Mouse (Mus musculus) gastrocnemius, adult 2 months (tissue): ENCODE data around the gene Osr1. TPM values are rescaled to one million over a fixed set of nuclear protein-coding genes. Genes with fewer than 3 reads are reported as not detected.
A peak's percentile ranks its signal among the peaks of the same experiment; 100 is the strongest.

Experiments used
- DNase-seq: peaks from one replicate; pipeline ENCODE4 v3.0.0; 2022
- H3K27ac ChIP-seq: fragments of 200-600 bp; 2 replicates; pipeline ENCODE4 v1.8.1; 2022; ENCODE audit warnings: mild to moderate bottlenecking
- H3K4me3 ChIP-seq: fragments of 200-600 bp; 2 replicates; pipeline ENCODE4 v1.8.1; 2022; ENCODE audit warnings: mild to moderate bottlenecking, moderate library complexity
- CTCF ChIP-seq: fragments of 200-600 bp; IDR thresholded peaks from 2 replicates; pipeline ENCODE4 v1.8.1; 2022; ENCODE audit warnings: antibody characterized with exemption, mild to moderate bottlenecking, moderate library complexity
- intact Hi-C: fragments of 180-260 bp; cut with DNase I; formaldehyde crosslinking; loops from one replicate; pipeline ENCODE4 v1.15.1; 2025
- total RNA-seq, 2 experiments: library from RNA; stranded (reverse); gene quantifications; 2 replicates each; pipeline ENCODE4 v1.2.3; 2021

Gene Osr1
- total RNA-seq, 2 experiments from 2014 or later: 2.7 to 4.2 TPM

DNA sequence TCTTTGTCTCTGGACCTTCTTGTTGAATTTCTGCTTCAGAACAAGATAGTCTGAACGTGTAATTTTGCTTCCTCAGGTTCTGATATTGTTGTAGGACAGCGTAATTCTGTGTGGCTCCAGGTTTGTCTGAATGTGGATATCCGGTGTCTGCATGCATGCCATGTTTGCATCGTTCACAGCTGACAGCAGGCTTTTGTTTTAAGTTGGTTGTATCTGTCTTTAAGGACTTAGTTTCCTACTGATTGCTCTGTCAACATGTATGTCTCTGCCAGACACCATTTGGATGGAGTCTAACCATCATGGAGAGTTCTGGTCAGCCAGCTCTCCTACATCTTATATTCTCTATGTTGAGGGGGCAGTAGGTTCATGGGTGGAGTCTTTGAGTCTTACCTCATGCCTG lies 8.7 kb downstream of the Osr1 start:
- intact Hi-C loops: no loop called here
- no peak for DNase-seq
- Histone ChIP-seq H3K4me3 (peak overlapping the region; percentile 15; the same call in 1 of the 2 replicates), H3K27ac (no peak overlapping the region)
- TF ChIP-seq CTCF: no peak

DNA sequence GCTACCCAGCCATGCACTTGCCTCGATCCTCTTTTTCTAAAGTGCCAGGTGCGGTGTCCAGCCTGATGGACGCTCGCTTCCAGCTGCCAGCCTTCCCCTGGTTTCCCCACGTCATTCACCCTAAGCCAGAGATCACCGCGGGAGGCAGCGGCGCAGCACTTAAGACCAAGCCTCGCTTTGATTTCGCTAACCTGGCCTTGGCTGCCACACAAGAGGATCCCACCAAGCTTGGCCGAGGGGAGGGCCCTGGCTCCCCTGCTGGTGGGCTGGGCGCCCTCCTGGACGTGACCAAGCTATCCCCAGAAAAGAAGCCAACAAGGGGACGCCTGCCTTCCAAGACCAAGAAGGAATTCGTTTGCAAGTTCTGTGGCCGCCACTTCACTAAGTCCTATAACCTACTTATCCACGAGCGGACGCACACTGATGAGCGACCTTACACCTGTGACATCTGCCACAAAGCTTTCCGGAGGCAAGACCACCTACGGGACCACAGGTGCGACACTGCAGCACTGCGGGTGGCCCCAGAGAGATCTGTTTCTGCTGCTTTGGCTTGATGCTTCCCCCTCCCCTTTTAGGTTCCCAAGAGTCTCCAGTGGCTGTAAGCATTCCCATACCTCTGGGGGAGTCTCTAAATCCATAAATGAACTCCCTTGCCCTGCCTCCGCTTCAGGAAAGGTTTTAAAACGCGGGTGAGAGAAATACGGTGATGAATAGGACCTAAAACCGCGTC lies 9.6 kb downstream of the Osr1 start:
- intact Hi-C loops: loop anchor here (10.0 kb wide), 1 partner anchor 255 kb away; no protein-coding TSS in a partner anchor
- Histone ChIP-seq H3K27ac (no peak overlapping the region), H3K4me3 (peak overlapping the region; percentile 15)
- DNase-seq: no peak
- no peak for TF ChIP-seq CTCF

DNA sequence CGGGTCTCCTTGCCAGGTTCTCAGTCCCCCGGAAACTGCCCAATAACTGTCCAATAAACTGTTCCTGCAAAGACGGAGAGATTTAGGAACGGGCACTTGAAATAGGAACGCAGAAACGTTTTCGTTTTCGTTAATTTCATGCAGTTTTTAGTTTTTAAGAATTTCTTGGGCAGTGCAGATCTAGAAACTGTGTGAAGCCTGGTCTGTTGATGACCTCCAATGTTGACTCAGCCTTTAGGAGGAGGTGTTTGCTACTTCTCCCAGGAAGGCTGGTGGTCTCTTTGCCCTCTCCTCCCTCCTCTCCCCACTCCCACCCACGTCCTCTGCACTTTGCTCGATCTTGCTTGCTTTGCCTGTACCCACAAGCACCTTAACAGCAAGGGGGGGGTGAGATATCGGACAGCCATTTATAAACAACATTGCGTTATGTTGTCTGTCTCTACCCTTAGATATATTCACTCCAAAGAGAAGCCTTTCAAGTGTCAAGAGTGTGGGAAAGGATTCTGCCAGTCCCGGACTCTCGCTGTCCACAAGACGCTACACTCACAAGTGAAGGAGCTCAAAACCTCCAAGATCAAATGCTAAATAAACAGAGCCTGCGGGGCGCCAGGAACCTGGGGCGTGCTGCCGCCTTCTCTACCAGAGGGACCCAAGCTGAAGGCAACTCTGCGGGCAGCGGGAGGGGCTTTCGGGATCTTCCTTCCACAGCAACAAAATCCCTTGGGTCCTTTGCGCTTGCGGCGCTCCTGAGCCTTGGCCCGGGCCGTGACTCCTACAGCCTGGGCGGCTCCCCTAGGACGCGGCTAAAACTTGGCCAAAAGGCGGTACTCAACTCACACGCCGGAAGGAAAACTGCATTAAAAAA lies 10.4 kb downstream of the Osr1 start:
- Histone ChIP-seq H3K4me3 (peak overlapping the region; percentile 63), H3K27ac (peak overlapping the region; percentile 35; the same call in 1 of the 2 replicates)
- no peak for TF ChIP-seq CTCF
- peak; percentile 73 for DNase-seq
- intact Hi-C loops: loop anchor here (10.0 kb wide), 1 partner anchor 255 kb away; no protein-coding TSS in a partner anchor

DNA sequence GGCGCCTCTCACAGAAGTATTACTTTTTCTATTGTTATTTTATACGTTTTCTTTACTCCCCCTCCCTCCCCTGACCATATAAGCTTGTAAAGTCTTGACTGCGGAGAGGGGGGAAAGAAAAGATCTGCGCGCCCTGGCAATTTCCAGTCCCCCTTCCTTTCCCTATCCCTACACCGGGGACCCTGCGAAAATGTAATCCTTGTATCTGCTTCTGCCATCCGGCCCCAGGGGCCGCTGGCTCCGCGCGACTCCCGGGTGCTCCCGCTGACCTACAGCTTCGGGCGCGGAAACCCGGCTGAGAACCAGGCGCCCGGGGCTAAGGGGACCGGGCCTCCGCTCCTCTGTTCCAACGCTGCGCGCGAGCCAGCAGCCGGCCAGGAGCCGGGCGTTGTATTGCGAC lies 11.1 kb downstream of the Osr1 start:
- TF ChIP-seq CTCF: no peak
- Histone ChIP-seq H3K27ac (peak overlapping the region; percentile 41), H3K4me3 (peak overlapping the region; percentile 62)
- no peak for DNase-seq
- intact Hi-C loops: loop anchor here (10.0 kb wide), 1 partner anchor 254 kb away; no protein-coding TSS in a partner anchor

GRCm38 (mm10) chr12:9581506-9581905 lies 11.6 kb downstream of the Osr1 start:
- H3K4me3 ChIP-seq: peak overlapping the region; percentile 62
- no peak for TF ChIP-seq CTCF
- DNase-seq: no peak
- intact Hi-C loops: loop anchor here (10.0 kb wide), 1 partner anchor 253 kb away; no protein-coding TSS in a partner anchor
- no peak overlapping the region for H3K27ac ChIP-seq

GRCm38 (mm10) chr12:9582248-9582995 lies 12.5 kb downstream of the Osr1 start:
- intact Hi-C loops: loop anchor here (10.0 kb wide), 1 partner anchor 252 kb away; no protein-coding TSS in a partner anchor
- Histone ChIP-seq H3K4me3 (no peak overlapping the region), H3K27ac (no peak overlapping the region)
- no peak for TF ChIP-seq CTCF
- no peak for DNase-seq

- H3K27ac ChIP-seq: no peak overlapping the region
- TF ChIP-seq CTCF: no peak
- intact Hi-C loops: loop anchor here (10.0 kb wide), 1 partner anchor 251 kb away; no protein-coding TSS in a partner anchor
- DNase-seq: no peak
- H3K4me3 ChIP-seq: no peak overlapping the region
Observed at GRCm38 (mm10) chr12:9583380-9583779, 13.5 kb downstream of the Osr1 start.

GRCm38 (mm10) chr12:9584366-9585084 lies 14.6 kb downstream of the Osr1 start:
- intact Hi-C loops: loop anchor here (10.0 kb wide), 1 partner anchor 250 kb away; no protein-coding TSS in a partner anchor
- Histone ChIP-seq H3K4me3 (peak overlapping the region; percentile 69), H3K27ac (peak overlapping the region; percentile 61)

DNA sequence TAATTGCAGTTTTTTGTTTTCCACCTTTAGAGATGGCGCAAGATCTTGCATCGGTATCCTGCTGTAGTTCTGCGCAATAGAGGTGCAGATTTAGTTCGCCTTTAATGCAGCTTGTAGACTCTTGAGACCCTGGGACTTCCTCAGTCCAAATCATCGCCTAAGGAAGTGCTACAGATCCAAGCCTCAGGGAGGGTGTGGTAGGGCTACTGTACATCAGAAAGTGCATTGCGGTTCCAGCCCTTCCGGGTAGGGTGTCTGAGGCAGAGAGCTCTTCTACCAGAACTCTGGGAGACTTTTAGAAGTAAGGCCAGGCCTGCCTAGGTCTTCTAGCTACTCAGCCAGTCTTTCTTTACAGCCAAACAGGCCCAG lies 15.2 kb downstream of the Osr1 start:
- Histone ChIP-seq H3K27ac (peak overlapping the region; percentile 61), H3K4me3 (peak overlapping the region; percentile 69)
- no peak for TF ChIP-seq CTCF
- no peak for DNase-seq
- intact Hi-C loops: loop anchor here (10.0 kb wide), 1 partner anchor 250 kb away; no protein-coding TSS in a partner anchor

More at GRCm38 (mm10) chr12:9584366-9585084, 14.6 kb downstream of the Osr1 start:
- peak; percentile 86 for DNase-seq
- TF ChIP-seq CTCF: no peak

DNA sequence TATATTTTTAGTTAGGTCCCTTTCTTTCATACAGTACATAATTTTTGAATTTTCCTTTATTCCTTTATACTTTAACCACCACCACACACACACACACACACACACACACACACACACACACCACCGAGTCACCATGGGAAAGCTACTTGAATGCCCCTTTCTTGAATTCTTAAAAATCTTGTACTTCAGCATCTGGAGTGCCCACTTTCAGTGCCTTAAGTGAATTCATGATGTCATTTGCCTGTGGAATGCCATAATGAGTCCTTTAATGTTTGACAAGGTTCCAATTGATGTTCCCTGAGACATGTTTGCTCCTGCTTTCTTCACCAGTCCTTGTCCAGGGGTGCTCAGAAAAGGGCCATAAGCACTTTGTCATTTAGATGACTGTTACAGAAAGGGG lies 17.8 kb downstream of the Osr1 start:
- intact Hi-C loops: loop anchor here (10.0 kb wide), 1 partner anchor 247 kb away; no protein-coding TSS in a partner anchor
- Histone ChIP-seq H3K27ac (no peak overlapping the region), H3K4me3 (no peak overlapping the region)
- no peak for TF ChIP-seq CTCF
- no peak for DNase-seq

GRCm38 (mm10) chr12:9589561-9590134 lies 19.7 kb downstream of the Osr1 start:
- intact Hi-C loops: loop anchor here (10.0 kb wide), 1 partner anchor 245 kb away; no protein-coding TSS in a partner anchor
- TF ChIP-seq CTCF: no peak
- no peak for DNase-seq

More at GRCm38 (mm10) chr12:9589561-9590134, 19.7 kb downstream of the Osr1 start:
- H3K4me3 ChIP-seq: no peak overlapping the region
- H3K27ac ChIP-seq: no peak overlapping the region
